Mouse (Mus musculus): ENCODE data around the gene Ctag2. TPM values are rescaled to one million over a fixed set of nuclear protein-coding genes. Genes with fewer than 3 reads are reported as not detected.

Gene Ctag2
- polyA plus RNA-seq (2012; ENCODE audit: insufficient read depth, insufficient read length, missing spikeins) = not detected in 2 replicates

GRCm38 (mm10) chrX:65047344-65047743 lies at the start of gene Ctag2:
TSS of gene Ctag2 (plus strand) at chrX:65047644.
- Histone ChIP-seq H3K27ac (replicated peaks; ENCODE audit: low read depth, low read length) (no peak within 1 kb of the TSS), H3K4me3 (ENCODE audit: insufficient read depth, low read depth, low read length) (no peak within 1 kb of the TSS), H3K4me1 (ENCODE audit: control insufficient read depth, insufficient read depth, insufficient read length, low read length) (no peaks in the 10 kb centered on the region)

All from brown adipose tissue, adult 24 weeks (tissue).